Mouse (Mus musculus) kidney, adult 2 months (tissue): ENCODE measurements around the gene Lgals3.
A peak's percentile ranks its signal among the peaks of the same experiment; 100 is the strongest.

Experiments
- CTCF ChIP-seq: fragments of 200-500 bp; conservative IDR thresholded peaks from 2 replicates; pipeline ENCODE4 v1.5.1; 2011; ENCODE audit warnings: low read depth, mild to moderate bottlenecking, control low read depth, low read length, moderate library complexity, mixed read lengths; ENCODE audit not compliant: insufficient read depth, insufficient read length
- POLR2A ChIP-seq: fragments of 200-500 bp; IDR thresholded peaks from one replicate; pipeline ENCODE4 v1.6.1; 2011; ENCODE audit warnings: low read depth, low read length, control low read depth

DNA sequence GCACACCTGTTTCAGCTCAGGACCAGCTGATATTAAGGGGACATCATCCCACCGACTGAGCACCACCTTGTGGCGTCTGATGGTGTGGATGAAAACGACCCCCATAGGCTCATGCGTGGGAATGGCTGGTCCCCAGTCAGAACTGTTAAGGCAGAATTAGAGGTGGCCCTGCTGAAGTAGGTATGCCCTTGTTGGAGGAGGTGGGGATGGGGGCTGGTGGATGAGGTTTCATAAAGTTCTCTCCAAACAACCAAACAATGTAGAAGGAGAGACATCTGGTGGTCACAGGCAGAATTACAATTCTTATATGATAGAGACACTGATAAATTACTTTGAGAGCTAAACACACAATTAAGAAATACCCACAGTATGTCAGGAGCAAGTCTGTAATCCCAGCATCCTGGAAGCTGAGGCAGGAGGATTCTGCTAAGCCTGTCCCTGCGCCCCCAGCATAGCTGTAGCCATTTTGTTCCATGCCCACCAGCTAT is 28.7 kb downstream of the Lgals3 start:
- TF ChIP-seq POLR2A (no peak), CTCF (peak; percentile 54)
